Mouse (Mus musculus) lung, embryonic 16.5 days (tissue): Measurements from ENCODE around the gene Them4. TPM values are rescaled to one million over a fixed set of nuclear protein-coding genes. Genes with fewer than 3 reads are reported as not detected.
A peak's percentile ranks its signal among the peaks of the same experiment; 100 is the strongest.

Experiments
- ATAC-seq: fragments of 200-750 bp; cut with Nextera tagmentation; 2 replicates; pipeline ENCODE4 v1.8.0; 2017; ENCODE audit warnings: low read depth, mild to moderate bottlenecking, moderate library complexity
- H3K27ac ChIP-seq: fragments of 300-500 bp; sonication (generic); 2 replicates; pipeline ENCODE4 v1.5.1; 2014; ENCODE audit warnings: mild to moderate bottlenecking, control low read depth, low read length
- H3K27me3 ChIP-seq: fragments of 300-500 bp; sonication (generic); 2 replicates; pipeline ENCODE4 v1.6.1; 2014; ENCODE audit warnings: low read depth, low read length, mixed read lengths; ENCODE audit not compliant: control insufficient read depth, insufficient read depth
- H3K36me3 ChIP-seq: fragments of 300-500 bp; sonication (generic); 2 replicates; pipeline ENCODE4 v1.6.1; 2014; ENCODE audit warnings: low read length; ENCODE audit not compliant: control insufficient read depth, insufficient read depth
- H3K4me1 ChIP-seq: fragments of 300-500 bp; sonication (generic); replicated peaks from 2 replicates; pipeline ENCODE4 v1.6.1; 2014; ENCODE audit warnings: low read length, mixed read lengths; ENCODE audit not compliant: control insufficient read depth, insufficient read depth
- H3K4me2 ChIP-seq: fragments of 300-500 bp; sonication (generic); 2 replicates; pipeline ENCODE4 v1.6.1; 2014; ENCODE audit warnings: low read depth, low read length, control low read depth
- H3K4me3 ChIP-seq: fragments of 300-500 bp; sonication (generic); 2 replicates; pipeline ENCODE4 v1.5.1; 2014; ENCODE audit warnings: mild to moderate bottlenecking, low read length, control low read depth
- H3K9ac ChIP-seq: fragments of 300-500 bp; sonication (generic); 2 replicates; pipeline ENCODE4 v1.6.1; 2014; ENCODE audit warnings: low read length, control low read depth
- H3K9me3 ChIP-seq: fragments of 300-500 bp; sonication (generic); 2 replicates; pipeline ENCODE4 v1.6.1; 2016; ENCODE audit warnings: low read length; ENCODE audit not compliant: control insufficient read depth
- WGBS: fragments of 180-500 bp; shearing (Covaris S2); extraction: QIAGEN DNeasy Blood & Tissue Kit; methylation state at CpG from one replicate; pipeline ENCODE4 v1.1.7; 2014; 5-methylcytosine and 5-hydroxymethylcytosine counted together
- polyA plus RNA-seq: library from polyadenylated mRNA; unstranded; fragments of >200 nt; fragmentation: Nextera tagmentation; extraction: Ambion mirVana; gene quantifications from 2 replicates; pipeline ENCODE4 v1.2.1, GENCODE M21; 2015

The Them4 gene
- polyA plus RNA-seq, 1 experiment from 2014 or later, result 10.2 TPM

DNA sequence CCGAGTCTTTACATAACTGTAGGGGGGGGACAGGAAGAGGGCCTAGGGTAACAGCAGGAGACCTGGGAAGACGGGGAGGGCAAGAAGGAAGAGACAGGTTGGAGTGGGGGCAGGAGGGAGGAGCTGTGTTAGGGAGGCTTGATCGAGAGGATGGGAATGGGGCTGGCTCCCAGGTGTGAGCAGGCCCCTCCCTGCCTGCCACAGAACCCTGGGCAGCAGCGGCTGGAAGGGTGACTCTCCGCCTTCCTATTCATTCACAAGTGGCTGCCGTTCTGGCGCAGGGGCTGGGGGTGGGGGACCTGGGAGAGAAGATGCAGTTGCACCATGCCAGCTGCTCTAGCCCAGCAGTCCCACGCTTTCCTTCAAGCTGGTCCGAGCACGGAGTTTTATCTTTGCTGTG lies 63.2 kb downstream of the Them4 start:
- Histone ChIP-seq H3K9me3 (no peaks in the 10 kb centered on the region), H3K36me3 (no peaks in the 10 kb centered on the region), H3K9ac (peak overlapping the region; percentile 58), H3K4me3 (peak overlapping the region; percentile 47), H3K27ac (peak overlapping the region; percentile 91), H3K27me3 (no peaks in the 10 kb centered on the region), H3K4me1 (peaks cover 17% of the 10 kb centered on the region; the same call in 1 of the 2 replicates), H3K4me2 (peak overlapping the region; percentile 55)
- 5% methylated on average over 10 of the region's 10 CpGs for WGBS
- ATAC-seq, result peak; percentile 82

DNA sequence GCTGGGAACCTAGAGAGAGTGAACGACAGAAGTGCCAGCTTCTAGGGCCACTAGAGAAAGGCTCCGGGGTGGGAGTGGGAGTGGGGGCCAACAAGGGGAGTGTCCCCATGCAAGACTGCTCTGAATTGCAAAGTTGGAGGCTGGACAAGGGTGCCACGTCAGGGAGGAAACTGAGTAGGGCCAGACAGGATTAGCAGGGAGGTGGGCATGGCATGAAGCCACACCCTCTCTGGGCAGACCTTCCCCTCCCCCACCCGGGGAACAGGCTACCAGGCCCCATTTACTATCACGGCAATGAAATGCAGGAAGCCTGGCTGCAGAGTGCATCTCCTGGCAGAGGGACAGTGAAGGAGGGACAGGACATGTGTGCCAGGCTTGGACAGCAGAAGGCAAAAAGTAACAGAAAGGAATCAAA lies 63.7 kb downstream of the Them4 start:
- ATAC-seq, result peak; percentile 76
- Histone ChIP-seq H3K9ac (peak overlapping the region; percentile 38), H3K27ac (peak overlapping the region; percentile 91), H3K4me3 (peak overlapping the region; percentile 47), H3K27me3 (no peaks in the 10 kb centered on the region), H3K9me3 (no peaks in the 10 kb centered on the region), H3K4me1 (peaks cover 17% of the 10 kb centered on the region; the same call in 1 of the 2 replicates), H3K4me2 (peak overlapping the region; percentile 55), H3K36me3 (no peaks in the 10 kb centered on the region)
- 1% methylated on average over 5 of the region's 5 CpGs for WGBS

DNA sequence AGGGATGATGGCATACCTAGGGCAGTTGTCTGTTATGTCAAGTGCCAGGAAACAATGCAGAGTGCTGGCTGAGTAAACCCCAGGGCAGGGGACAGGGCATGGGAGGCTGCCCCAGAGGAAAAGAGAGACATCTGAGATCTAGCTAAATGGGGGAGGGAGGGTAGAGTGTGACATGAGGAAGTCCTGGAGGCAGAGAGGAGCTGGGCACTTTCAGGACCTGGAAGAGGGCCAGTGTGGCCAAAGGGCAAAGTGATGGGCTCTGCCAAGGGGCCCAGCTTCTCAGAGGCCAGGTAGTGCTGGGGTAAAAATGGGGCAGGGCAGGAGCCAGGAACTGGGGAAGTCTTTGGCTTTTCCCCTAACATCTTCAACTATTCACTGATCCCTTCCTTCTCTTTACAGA lies 64.7 kb downstream of the Them4 start:
- ATAC-seq, result no peak
- Histone ChIP-seq H3K27me3 (no peaks in the 10 kb centered on the region), H3K4me2 (no peak overlapping the region), H3K4me3 (no peak overlapping the region), H3K27ac (no peak overlapping the region), H3K9me3 (no peaks in the 10 kb centered on the region), H3K36me3 (no peaks in the 10 kb centered on the region), H3K9ac (no peak overlapping the region), H3K4me1 (peaks cover 17% of the 10 kb centered on the region; the same call in 1 of the 2 replicates)

DNA sequence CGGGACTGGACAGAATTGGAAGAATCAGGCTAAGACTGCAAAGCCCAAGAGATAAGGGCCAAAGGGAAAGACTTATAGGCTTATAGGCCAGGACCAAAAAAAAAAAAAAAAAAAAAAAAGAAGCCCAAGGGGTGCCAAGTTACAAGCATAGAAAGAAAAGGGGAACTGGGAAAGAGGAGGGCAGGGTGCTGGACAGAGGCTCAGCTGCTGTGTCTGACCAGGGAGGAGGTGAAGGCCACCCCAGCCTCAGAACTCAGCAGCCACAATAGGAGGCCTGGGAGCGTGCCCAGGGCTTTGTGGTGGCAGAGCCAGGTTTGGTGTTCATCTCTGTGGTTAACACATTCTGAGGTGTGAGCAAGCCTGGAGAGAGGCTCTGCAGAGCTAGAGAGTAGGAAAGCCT lies 65.3 kb downstream of the Them4 start:
- no peak overlapping the region for H3K4me3 ChIP-seq
- ATAC-seq, result no peak
- H3K4me1 ChIP-seq, result peaks cover 17% of the 10 kb centered on the region; the same call in 1 of the 2 replicates
- H3K36me3 ChIP-seq, result no peaks in the 10 kb centered on the region
- no peak overlapping the region for H3K9ac ChIP-seq
- no peak overlapping the region for H3K27ac ChIP-seq
- no peaks in the 10 kb centered on the region for H3K27me3 ChIP-seq
- H3K4me2 ChIP-seq, result no peak overlapping the region
- H3K9me3 ChIP-seq, result no peaks in the 10 kb centered on the region
- WGBS, result 77% methylated on average over 2 of the region's 2 CpGs

DNA sequence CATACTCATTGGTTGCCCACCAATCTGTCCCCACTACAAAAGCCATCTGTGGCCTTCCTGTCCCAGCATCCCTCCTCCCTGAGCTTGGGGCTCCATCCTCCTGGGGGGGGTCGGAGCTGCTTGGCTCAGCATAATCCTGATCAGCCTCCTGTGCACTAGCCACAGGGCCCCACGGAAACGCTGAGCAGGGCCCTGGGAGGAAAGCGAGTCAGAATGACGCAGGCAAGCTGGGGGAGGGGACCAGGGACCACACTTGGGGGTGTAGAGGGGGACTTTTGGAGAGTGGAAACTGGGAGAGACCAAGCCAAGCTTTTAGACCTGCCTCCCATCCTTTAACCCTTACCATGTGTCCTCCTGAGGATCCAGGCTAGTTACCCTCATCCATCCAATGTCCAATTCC lies 66.0 kb downstream of the Them4 start:
- WGBS, result 54% methylated on average over 5 of the region's 5 CpGs

DNA sequence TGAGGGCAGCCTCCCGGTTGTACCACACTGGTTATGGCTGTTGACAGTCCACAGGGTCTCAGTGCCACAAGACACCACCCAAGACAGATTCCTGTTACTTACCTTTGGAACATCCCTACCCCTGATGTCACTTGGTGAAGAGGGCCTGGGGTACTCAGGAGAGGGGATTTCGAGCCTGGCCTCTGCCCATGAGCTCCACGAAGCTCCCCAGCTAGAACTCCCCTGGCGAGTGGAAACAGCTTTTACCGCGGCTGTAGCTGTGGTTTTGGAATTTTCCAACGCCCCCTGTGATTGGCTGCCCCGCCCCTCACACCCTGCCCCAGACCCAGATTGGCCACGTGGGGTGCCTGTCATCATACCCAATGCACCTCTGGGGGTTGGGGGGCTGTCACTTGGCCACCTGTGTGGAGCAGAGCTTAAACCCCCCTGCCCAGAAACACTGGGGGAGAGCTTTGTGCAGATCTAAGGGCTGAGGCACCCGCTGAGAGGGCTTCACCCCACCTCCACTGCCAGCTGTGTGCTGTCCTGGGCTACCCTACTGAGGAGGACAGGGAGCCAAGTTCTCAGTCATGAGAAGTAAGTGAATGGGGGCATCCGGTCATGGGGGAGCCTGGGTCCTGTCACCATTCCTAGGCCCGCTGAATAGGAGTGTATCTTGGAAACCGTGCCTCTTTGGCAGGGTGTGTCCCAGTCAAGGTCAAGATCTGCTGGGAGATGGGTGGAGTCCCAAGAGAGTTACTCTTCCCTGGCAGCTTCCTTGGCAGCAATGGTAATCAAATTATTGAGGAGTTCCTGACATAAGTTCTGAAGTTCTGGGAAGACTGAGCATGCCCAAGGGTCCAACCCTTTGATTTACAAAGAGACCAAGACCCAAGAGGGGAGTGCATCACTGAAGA lies 67.4 kb downstream of the Them4 start:
- H3K36me3 ChIP-seq, result no peaks in the 10 kb centered on the region
- no peak overlapping the region for H3K27ac ChIP-seq
- 16% methylated on average over 13 of the region's 13 CpGs for WGBS
- H3K4me1 ChIP-seq, result peaks cover 11% of the 10 kb centered on the region; the same call in 1 of the 2 replicates
- H3K4me3 ChIP-seq, result no peak overlapping the region
- no peak overlapping the region for H3K4me2 ChIP-seq
- no peak for ATAC-seq
- no peaks in the 10 kb centered on the region for H3K9me3 ChIP-seq
- H3K27me3 ChIP-seq, result no peaks in the 10 kb centered on the region
- no peak overlapping the region for H3K9ac ChIP-seq

More for the DNA sequence above, 66.0 kb downstream of the Them4 start:
- Histone ChIP-seq H3K4me2 (no peak overlapping the region), H3K27ac (no peak overlapping the region), H3K4me1 (peaks cover 17% of the 10 kb centered on the region; the same call in 1 of the 2 replicates), H3K27me3 (no peaks in the 10 kb centered on the region), H3K9ac (no peak overlapping the region), H3K9me3 (no peaks in the 10 kb centered on the region), H3K36me3 (no peaks in the 10 kb centered on the region), H3K4me3 (no peak overlapping the region)
- no peak for ATAC-seq

DNA sequence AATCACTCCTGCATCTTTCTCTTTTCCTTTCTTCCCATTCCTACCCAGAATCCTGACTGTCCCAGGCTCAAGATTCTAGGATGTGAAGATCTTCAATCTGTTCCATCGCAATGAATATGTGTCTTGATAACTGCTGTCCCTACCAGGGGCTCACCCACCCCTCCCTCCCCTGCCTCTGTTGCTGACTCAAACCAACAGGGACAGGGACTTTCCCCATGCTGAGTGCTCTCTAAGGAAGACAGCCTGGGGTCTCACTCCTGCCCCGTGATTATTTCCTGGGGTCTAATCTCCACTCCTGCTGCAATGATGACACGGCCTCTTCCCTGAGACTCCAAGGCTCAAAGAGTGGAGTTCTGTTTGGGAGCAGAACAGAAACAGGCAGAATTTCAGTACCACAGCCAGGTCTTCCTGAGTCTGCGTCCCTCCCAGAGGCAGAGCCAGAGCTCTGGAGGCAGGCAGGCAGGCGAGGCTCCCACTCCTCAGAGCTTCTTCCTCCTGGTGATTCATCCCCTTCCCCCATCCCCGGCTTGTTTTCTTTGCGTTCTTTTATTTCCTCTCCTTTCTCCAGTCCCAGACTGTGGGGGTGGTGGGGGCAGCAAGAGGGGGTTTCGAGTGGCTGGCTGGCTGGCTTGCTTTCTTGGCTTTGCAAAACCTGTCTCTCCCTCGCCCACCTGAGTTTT lies 70.1 kb downstream of the Them4 start:
- Histone ChIP-seq H3K27ac (no peak overlapping the region), H3K9me3 (no peaks in the 10 kb centered on the region), H3K27me3 (no peaks in the 10 kb centered on the region), H3K9ac (no peak overlapping the region), H3K36me3 (no peaks in the 10 kb centered on the region), H3K4me3 (no peak overlapping the region), H3K4me2 (no peak overlapping the region), H3K4me1 (no peaks in the 10 kb centered on the region)
- WGBS, result 20% methylated on average over 9 of the region's 9 CpGs
- no peak for ATAC-seq

Other genes starting within 250 kb of the Them4 start
- not detected in 2 replicates for gene Gm10697, start 237.4 kb upstream of the Them4 start, polyA plus RNA-seq
- not detected in 2 replicates for gene Gm10696, start 131.9 kb upstream of the Them4 start, polyA plus RNA-seq
- not detected in 2 replicates for gene Gm5286, start 113.4 kb upstream of the Them4 start, polyA plus RNA-seq
- not detected in 2 replicates for gene Gm4778, start 46.1 kb upstream of the Them4 start, polyA plus RNA-seq
- 0.40 and 0.73 TPM in 2 replicates for gene Them5, start 32.0 kb downstream of the Them4 start, polyA plus RNA-seq
- gene C2cd4d, start 52.3 kb downstream of the Them4 start, polyA plus RNA-seq, result 0.16 and 0.68 TPM in 2 replicates
- 8.9 and 9.5 TPM in 2 replicates for gene Rorc, start 62.7 kb downstream of the Them4 start, polyA plus RNA-seq
- gene Lingo4, start 88.4 kb downstream of the Them4 start, polyA plus RNA-seq, result 0.35 and 0.44 TPM in 2 replicates
- gene Tdrkh, start 103.2 kb downstream of the Them4 start, polyA plus RNA-seq, result 12.5 and 12.6 TPM in 2 replicates
- 58.8 and 59.8 TPM in 2 replicates for gene Mrpl9, start 133.2 kb downstream of the Them4 start, polyA plus RNA-seq
- 0.31 and 0.49 TPM in 2 replicates for gene Oaz3, start 133.8 kb downstream of the Them4 start, polyA plus RNA-seq
- gene Celf3, start 168.2 kb downstream of the Them4 start, polyA plus RNA-seq, result 2.3 and 3.3 TPM in 2 replicates
- gene Riiad1, start 170.3 kb downstream of the Them4 start, polyA plus RNA-seq, result 16.1 and 28.1 TPM in 2 replicates